Mouse (Mus musculus) lung, embryonic 16.5 days (tissue): ENCODE data around the gene Myo6. TPM values are rescaled to one million over a fixed set of nuclear protein-coding genes. Genes with fewer than 3 reads are reported as not detected.

ENCODE experiments used
- ATAC-seq: fragments of 200-750 bp; cut with Nextera tagmentation; 2 replicates; pipeline ENCODE4 v1.8.0; 2017; ENCODE audit warnings: low read depth, mild to moderate bottlenecking, moderate library complexity
- H3K27ac ChIP-seq: fragments of 300-500 bp; sonication (generic); 2 replicates; pipeline ENCODE4 v1.5.1; 2014; ENCODE audit warnings: mild to moderate bottlenecking, control low read depth, low read length
- H3K27me3 ChIP-seq: fragments of 300-500 bp; sonication (generic); 2 replicates; pipeline ENCODE4 v1.6.1; 2014; ENCODE audit warnings: low read depth, low read length, mixed read lengths; ENCODE audit not compliant: control insufficient read depth, insufficient read depth
- H3K36me3 ChIP-seq: fragments of 300-500 bp; sonication (generic); 2 replicates; pipeline ENCODE4 v1.6.1; 2014; ENCODE audit warnings: low read length; ENCODE audit not compliant: control insufficient read depth, insufficient read depth
- H3K4me1 ChIP-seq: fragments of 300-500 bp; sonication (generic); replicated peaks from 2 replicates; pipeline ENCODE4 v1.6.1; 2014; ENCODE audit warnings: low read length, mixed read lengths; ENCODE audit not compliant: control insufficient read depth, insufficient read depth
- H3K4me2 ChIP-seq: fragments of 300-500 bp; sonication (generic); 2 replicates; pipeline ENCODE4 v1.6.1; 2014; ENCODE audit warnings: low read depth, low read length, control low read depth
- H3K4me3 ChIP-seq: fragments of 300-500 bp; sonication (generic); 2 replicates; pipeline ENCODE4 v1.5.1; 2014; ENCODE audit warnings: mild to moderate bottlenecking, low read length, control low read depth
- H3K9ac ChIP-seq: fragments of 300-500 bp; sonication (generic); 2 replicates; pipeline ENCODE4 v1.6.1; 2014; ENCODE audit warnings: low read length, control low read depth
- H3K9me3 ChIP-seq: fragments of 300-500 bp; sonication (generic); 2 replicates; pipeline ENCODE4 v1.6.1; 2016; ENCODE audit warnings: low read length; ENCODE audit not compliant: control insufficient read depth
- WGBS: fragments of 180-500 bp; shearing (Covaris S2); extraction: QIAGEN DNeasy Blood & Tissue Kit; methylation state at CpG from one replicate; pipeline ENCODE4 v1.1.7; 2014; 5-methylcytosine and 5-hydroxymethylcytosine counted together
- polyA plus RNA-seq: library from polyadenylated mRNA; unstranded; fragments of >200 nt; fragmentation: Nextera tagmentation; extraction: Ambion mirVana; gene quantifications from 2 replicates; pipeline ENCODE4 v1.2.1, GENCODE M21; 2015

Gene Myo6
- polyA plus RNA-seq, 1 experiment from 2014 or later, result 27.9 TPM

GRCm38 (mm10) chr9:80176696-80177478 lies 12.1 kb downstream of the Myo6 start:
- no peaks in the 10 kb centered on the region for H3K36me3 ChIP-seq
- no peak overlapping the region for H3K4me3 ChIP-seq
- no peaks in the 10 kb centered on the region for H3K27me3 ChIP-seq
- no peak overlapping the region for H3K9ac ChIP-seq
- H3K4me1 ChIP-seq, result peaks cover 17% of the 10 kb centered on the region; the same call in 1 of the 2 replicates
- H3K4me2 ChIP-seq, result no peak overlapping the region
- H3K27ac ChIP-seq, result peak overlapping the region; percentile 76
- H3K9me3 ChIP-seq, result no peaks in the 10 kb centered on the region; the same call in 1 of the 2 replicates
- WGBS, result 36% methylated on average over 13 of the region's 13 CpGs
- peak; percentile 91 for ATAC-seq

- Histone ChIP-seq H3K9me3 (no peaks in the 10 kb centered on the region; the same call in 1 of the 2 replicates), H3K4me2 (no peak overlapping the region), H3K27ac (no peak overlapping the region), H3K4me1 (peaks cover 10% of the 10 kb centered on the region; the same call in 1 of the 2 replicates), H3K9ac (no peak overlapping the region), H3K4me3 (no peak overlapping the region), H3K36me3 (no peaks in the 10 kb centered on the region), H3K27me3 (no peaks in the 10 kb centered on the region)
- ATAC-seq, result no peak
- 94% methylated on average over 2 of the region's 2 CpGs for WGBS
Measured at GRCm38 (mm10) chr9:80178670-80179069, 13.8 kb downstream of the Myo6 start.

GRCm38 (mm10) chr9:80179688-80180087 lies 14.9 kb downstream of the Myo6 start:
- H3K36me3 ChIP-seq, result no peaks in the 10 kb centered on the region
- no peak overlapping the region for H3K4me3 ChIP-seq
- H3K9ac ChIP-seq, result no peak overlapping the region
- H3K4me2 ChIP-seq, result no peak overlapping the region
- H3K27ac ChIP-seq, result no peak overlapping the region
- WGBS, result 60% methylated on average over 4 of the region's 4 CpGs
- no peaks in the 10 kb centered on the region for H3K9me3 ChIP-seq
- H3K4me1 ChIP-seq, result peaks cover 9% of the 10 kb centered on the region; the same call in 1 of the 2 replicates
- H3K27me3 ChIP-seq, result no peaks in the 10 kb centered on the region
- no peak for ATAC-seq

- Histone ChIP-seq H3K4me1 (peaks cover 8% of the 10 kb centered on the region; the same call in 1 of the 2 replicates), H3K27me3 (no peaks in the 10 kb centered on the region), H3K4me3 (no peak overlapping the region), H3K9ac (no peak overlapping the region), H3K4me2 (no peak overlapping the region), H3K9me3 (no peaks in the 10 kb centered on the region), H3K36me3 (no peaks in the 10 kb centered on the region), H3K27ac (no peak overlapping the region)
- WGBS, result 84% methylated on average over 5 of the region's 5 CpGs
- no peak for ATAC-seq
Measured at GRCm38 (mm10) chr9:80180771-80181170, 15.9 kb downstream of the Myo6 start.

- H3K4me1 ChIP-seq, result peaks cover 7% of the 10 kb centered on the region; the same call in 1 of the 2 replicates
- H3K9me3 ChIP-seq, result no peaks in the 10 kb centered on the region
- no peak overlapping the region for H3K27ac ChIP-seq
- no peak overlapping the region for H3K4me2 ChIP-seq
- ATAC-seq, result no peak
- H3K4me3 ChIP-seq, result no peak overlapping the region
- H3K36me3 ChIP-seq, result no peaks in the 10 kb centered on the region
- 80% methylated on average over 1 of the region's 1 CpGs for WGBS
- H3K9ac ChIP-seq, result no peak overlapping the region
- H3K27me3 ChIP-seq, result no peaks in the 10 kb centered on the region
Measured at GRCm38 (mm10) chr9:80181692-80182091, 16.9 kb downstream of the Myo6 start.

GRCm38 (mm10) chr9:80184138-80184537 lies 19.3 kb downstream of the Myo6 start:
- WGBS, result 84% methylated on average over 5 of the region's 5 CpGs
- Histone ChIP-seq H3K9me3 (no peaks in the 10 kb centered on the region), H3K27me3 (no peaks in the 10 kb centered on the region), H3K27ac (no peak overlapping the region), H3K4me2 (no peak overlapping the region), H3K4me3 (no peak overlapping the region), H3K9ac (no peak overlapping the region), H3K36me3 (no peaks in the 10 kb centered on the region), H3K4me1 (no peaks in the 10 kb centered on the region)
- no peak for ATAC-seq

- Histone ChIP-seq H3K4me2 (no peak overlapping the region), H3K27me3 (no peaks in the 10 kb centered on the region), H3K4me1 (no peaks in the 10 kb centered on the region), H3K27ac (no peak overlapping the region), H3K4me3 (no peak overlapping the region), H3K36me3 (no peaks in the 10 kb centered on the region), H3K9ac (no peak overlapping the region), H3K9me3 (no peaks in the 10 kb centered on the region)
- no peak for ATAC-seq
- 67% methylated on average over 3 of the region's 3 CpGs for WGBS
Measured at GRCm38 (mm10) chr9:80185737-80186136, 20.9 kb downstream of the Myo6 start.

GRCm38 (mm10) chr9:80186693-80187092 lies 21.9 kb downstream of the Myo6 start:
- H3K4me1 ChIP-seq, result no peaks in the 10 kb centered on the region
- H3K36me3 ChIP-seq, result no peaks in the 10 kb centered on the region
- no peak overlapping the region for H3K4me2 ChIP-seq
- no peak for ATAC-seq
- H3K27me3 ChIP-seq, result no peaks in the 10 kb centered on the region
- H3K27ac ChIP-seq, result no peak overlapping the region
- H3K9ac ChIP-seq, result no peak overlapping the region
- no peak overlapping the region for H3K4me3 ChIP-seq
- no peaks in the 10 kb centered on the region for H3K9me3 ChIP-seq
- whole genome bisulfite sequencing, result 90% methylated on average over 8 of the region's 8 CpGs

GRCm38 (mm10) chr9:80188324-80188893 lies 23.6 kb downstream of the Myo6 start:
- no peak for ATAC-seq
- Histone ChIP-seq H3K9me3 (no peaks in the 10 kb centered on the region), H3K4me2 (no peak overlapping the region), H3K36me3 (no peaks in the 10 kb centered on the region), H3K27me3 (no peaks in the 10 kb centered on the region), H3K27ac (no peak overlapping the region), H3K9ac (no peak overlapping the region), H3K4me3 (no peak overlapping the region), H3K4me1 (peaks cover 4% of the 10 kb centered on the region; the same call in 1 of the 2 replicates)
- WGBS, result 64% methylated on average over 5 of the region's 5 CpGs
